Mouse (Mus musculus) embryonic facial prominence, embryonic 15.5 days (tissue): ENCODE results near the gene C530008M17Rik. TPM values are rescaled to one million over a fixed set of nuclear protein-coding genes. Genes with fewer than 3 reads are reported as not detected.

ENCODE experiments used
- ATAC-seq: fragments of 200-750 bp; cut with Nextera tagmentation; 2 replicates; pipeline ENCODE4 v1.8.0; 2017; ENCODE audit warnings: low read depth, moderate TSS enrichment; ENCODE audit not compliant: insufficient number of reproducible peaks, low FRiP score, low TSS enrichment
- H3K27ac ChIP-seq: fragments of 300-500 bp; sonication (generic); replicated peaks from 2 replicates; pipeline ENCODE4 v1.5.1; 2015; ENCODE audit warnings: mild to moderate bottlenecking, inconsistent platforms
- H3K27me3 ChIP-seq: fragments of 300-500 bp; sonication (generic); 2 replicates; pipeline ENCODE4 v1.6.1; 2015; ENCODE audit warnings: inconsistent platforms
- H3K36me3 ChIP-seq: fragments of 300-500 bp; sonication (generic); 2 replicates; pipeline ENCODE4 v1.6.1; 2015; ENCODE audit warnings: mild to moderate bottlenecking, inconsistent platforms
- H3K4me1 ChIP-seq: fragments of 300-500 bp; sonication (generic); 2 replicates; pipeline ENCODE4 v1.6.1; 2015; ENCODE audit warnings: inconsistent platforms
- H3K4me2 ChIP-seq: fragments of 300-500 bp; sonication (generic); replicated peaks from 2 replicates; pipeline ENCODE4 v1.6.1; 2015; ENCODE audit warnings: mild to moderate bottlenecking, inconsistent platforms
- H3K4me3 ChIP-seq: fragments of 300-500 bp; sonication (generic); replicated peaks from 2 replicates; pipeline ENCODE4 v1.5.1; 2015; ENCODE audit warnings: mild to moderate bottlenecking, inconsistent platforms
- H3K9ac ChIP-seq: fragments of 300-500 bp; sonication (generic); 2 replicates; pipeline ENCODE4 v1.6.1; 2015; ENCODE audit warnings: inconsistent platforms
- H3K9me3 ChIP-seq: fragments of 300-500 bp; sonication (generic); replicated peaks from 2 replicates; pipeline ENCODE4 v1.6.1; 2016; ENCODE audit warnings: inconsistent platforms
- WGBS: fragments of 180-500 bp; shearing (Covaris S2); methylation state at CpG from one replicate; pipeline ENCODE4 v1.1.7; 2015; 5-methylcytosine and 5-hydroxymethylcytosine counted together
- polyA plus RNA-seq: library from polyadenylated mRNA; unstranded; fragments of >200 nt; fragmentation: Nextera tagmentation; extraction: Ambion mirVana; gene quantifications from 2 replicates; pipeline ENCODE4 v1.2.1, GENCODE M21; 2015

Gene C530008M17Rik
- polyA plus RNA-seq, 1 experiment from 2014 or later, result 17.0 TPM

DNA sequence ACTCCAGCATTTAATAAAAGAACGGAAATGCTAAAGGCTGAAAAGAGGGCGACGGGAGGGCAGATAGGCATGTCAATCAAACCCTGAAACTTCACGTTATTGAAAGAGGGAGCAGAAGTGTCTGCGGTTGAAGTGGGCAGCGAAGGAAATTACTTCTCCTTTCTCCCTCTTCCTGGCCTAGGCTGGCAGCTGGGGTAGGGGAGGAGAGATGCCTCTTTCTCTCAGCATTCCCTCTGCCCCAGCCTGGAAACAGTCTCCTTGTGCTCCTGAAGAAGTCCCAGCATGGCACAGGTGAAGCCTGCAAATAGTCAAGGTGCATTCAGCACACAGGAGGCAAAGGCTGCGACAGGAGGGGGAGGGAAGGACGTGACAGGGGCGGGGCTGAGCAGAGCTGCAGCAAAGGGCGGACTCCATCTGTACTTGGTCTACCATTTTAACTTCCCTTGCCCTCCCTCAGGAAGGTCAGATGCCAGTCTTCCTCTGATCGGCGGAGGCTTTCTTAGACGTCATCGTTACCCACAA lies 122.8 kb downstream of the C530008M17Rik start:
- Histone ChIP-seq H3K4me3 (no peak overlapping the region), H3K9ac (no peak overlapping the region), H3K9me3 (no peaks in the 10 kb centered on the region), H3K27ac (no peak overlapping the region), H3K27me3 (no peaks in the 10 kb centered on the region), H3K36me3 (no peaks in the 10 kb centered on the region), H3K4me2 (no peak overlapping the region), H3K4me1 (0 out of 2 replicates have a peak, but pooled peaks cover 9% of the 10 kb centered on the region)
- WGBS, result 44% methylated on average over 14 of the region's 14 CpGs
- no peak for ATAC-seq

DNA sequence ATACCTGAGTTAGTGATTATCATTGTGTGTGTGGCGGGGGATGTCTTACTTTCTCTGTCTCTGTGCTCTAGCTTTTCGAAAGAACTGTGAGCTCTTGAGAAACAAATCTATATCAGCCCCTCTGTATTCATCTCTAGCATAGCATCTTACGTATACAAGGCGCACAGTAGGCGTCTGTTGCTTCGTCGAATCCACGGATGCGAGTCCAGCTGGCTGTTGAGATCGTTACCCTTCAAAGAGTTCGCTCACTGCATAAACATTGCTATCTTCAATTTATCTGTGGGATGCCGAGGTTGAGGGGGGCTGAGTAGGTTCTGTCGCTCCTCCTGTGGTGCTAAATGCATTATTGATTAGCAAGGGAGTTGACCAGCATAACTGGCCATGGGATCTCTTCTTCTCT lies 125.6 kb downstream of the C530008M17Rik start:
- no peaks in the 10 kb centered on the region for H3K27me3 ChIP-seq
- H3K27ac ChIP-seq, result no peak overlapping the region
- H3K4me1 ChIP-seq, result 0 out of 2 replicates have a peak, but pooled peaks cover 9% of the 10 kb centered on the region
- H3K4me2 ChIP-seq, result no peak overlapping the region
- ATAC-seq, result no peak
- no peak overlapping the region for H3K4me3 ChIP-seq
- 83% methylated on average over 13 of the region's 13 CpGs for whole genome bisulfite sequencing
- H3K9ac ChIP-seq, result no peak overlapping the region
- H3K36me3 ChIP-seq, result no peaks in the 10 kb centered on the region
- H3K9me3 ChIP-seq, result no peaks in the 10 kb centered on the region

DNA sequence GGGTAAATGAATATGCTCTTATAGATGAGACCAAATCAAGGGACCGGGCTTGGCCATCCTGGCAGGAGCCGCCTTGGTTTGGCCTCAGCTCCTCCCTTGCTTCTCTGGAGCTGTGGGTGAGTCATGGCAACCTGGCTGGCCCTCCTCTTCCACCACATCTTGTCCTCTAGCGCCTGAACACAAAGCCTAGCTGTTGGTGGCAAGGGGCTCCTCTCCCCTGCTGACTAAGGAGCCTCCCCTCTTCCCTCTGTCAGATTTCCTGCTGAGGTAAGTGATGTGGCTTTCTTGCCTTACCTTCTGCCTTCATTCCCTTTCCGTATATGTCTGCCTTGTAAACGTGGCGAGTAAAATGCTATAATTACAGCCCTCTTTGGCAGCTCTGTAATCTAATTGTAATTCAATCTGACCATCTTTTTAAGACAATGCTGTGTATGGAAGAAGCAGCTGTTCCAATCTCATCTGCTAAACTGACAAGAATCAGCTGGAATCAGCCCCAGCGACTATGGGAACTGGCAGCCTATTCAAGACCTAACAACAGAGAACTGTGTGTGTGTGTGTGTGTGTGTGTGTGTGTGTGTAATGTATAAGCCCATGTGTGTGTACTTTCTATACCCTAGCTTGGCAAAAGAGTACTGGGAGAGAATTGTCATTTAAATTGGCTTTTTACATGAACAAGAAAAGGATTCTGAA lies 126.2 kb downstream of the C530008M17Rik start:
- no peak overlapping the region for H3K4me2 ChIP-seq
- no peaks in the 10 kb centered on the region for H3K9me3 ChIP-seq
- WGBS, result 40% methylated on average over 7 of the region's 7 CpGs
- ATAC-seq, result peak; percentile 65
- no peak overlapping the region for H3K27ac ChIP-seq
- no peak overlapping the region for H3K9ac ChIP-seq
- H3K4me1 ChIP-seq, result 0 out of 2 replicates have a peak, but pooled peaks cover 9% of the 10 kb centered on the region
- no peaks in the 10 kb centered on the region for H3K27me3 ChIP-seq
- no peaks in the 10 kb centered on the region for H3K36me3 ChIP-seq
- no peak overlapping the region for H3K4me3 ChIP-seq

DNA sequence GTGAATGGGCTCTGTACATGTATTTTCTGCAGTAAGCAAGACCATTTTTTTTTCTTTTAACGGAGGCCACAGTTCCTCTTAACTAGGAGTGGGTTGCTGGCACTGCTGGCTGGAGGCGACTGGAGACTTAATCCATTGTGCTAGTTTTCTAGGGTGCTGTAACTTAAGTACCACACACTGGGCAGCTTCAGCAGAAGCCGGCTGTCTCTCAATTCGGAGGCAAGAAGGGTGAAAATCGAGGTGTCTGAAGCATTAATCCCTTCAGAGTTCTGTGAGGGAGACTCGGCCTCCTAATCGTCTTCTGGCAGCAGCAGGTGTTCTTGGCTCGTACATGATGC lies 126.8 kb downstream of the C530008M17Rik start:
- ATAC-seq, result no peak
- 64% methylated on average over 8 of the region's 8 CpGs for WGBS
- H3K36me3 ChIP-seq, result no peaks in the 10 kb centered on the region
- H3K4me2 ChIP-seq, result no peak overlapping the region
- no peaks in the 10 kb centered on the region for H3K9me3 ChIP-seq
- no peaks in the 10 kb centered on the region for H3K27me3 ChIP-seq
- no peak overlapping the region for H3K4me3 ChIP-seq
- H3K27ac ChIP-seq, result no peak overlapping the region
- H3K4me1 ChIP-seq, result 0 out of 2 replicates have a peak, but pooled peaks cover 9% of the 10 kb centered on the region
- H3K9ac ChIP-seq, result no peak overlapping the region

DNA sequence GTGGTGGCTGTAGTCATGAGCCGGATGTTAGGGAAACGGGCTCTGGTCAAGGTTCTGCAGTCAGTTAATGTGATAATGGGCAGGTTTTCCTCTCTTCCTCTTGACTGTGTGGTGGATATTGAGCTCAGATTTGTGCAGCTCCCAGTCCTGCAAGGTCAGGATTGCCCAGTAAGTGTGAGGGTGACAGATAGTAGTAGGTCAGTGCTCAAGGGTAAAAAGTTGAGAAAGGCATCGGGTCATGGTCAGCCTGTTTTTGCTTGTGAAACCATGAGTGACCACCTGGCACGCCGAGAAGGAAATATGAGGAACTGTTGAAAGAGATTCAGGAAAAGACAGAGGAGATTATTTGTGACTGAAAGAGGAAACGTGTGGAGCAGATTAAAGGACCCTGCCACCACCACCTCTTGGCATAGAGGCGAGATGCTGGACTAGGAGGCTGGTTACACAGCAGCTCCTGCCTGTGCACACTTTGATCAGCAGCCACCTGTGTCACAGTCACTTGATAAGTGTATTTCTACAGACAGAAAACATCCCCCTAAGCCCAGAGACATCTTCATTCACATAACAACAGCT lies 127.9 kb downstream of the C530008M17Rik start:
- Histone ChIP-seq H3K27me3 (no peaks in the 10 kb centered on the region), H3K27ac (no peak overlapping the region), H3K9ac (no peak overlapping the region), H3K4me2 (no peak overlapping the region), H3K4me3 (no peak overlapping the region), H3K4me1 (0 out of 2 replicates have a peak, but pooled peaks cover 7% of the 10 kb centered on the region), H3K9me3 (no peaks in the 10 kb centered on the region), H3K36me3 (no peaks in the 10 kb centered on the region)
- ATAC-seq, result no peak
- WGBS, result 71% methylated on average over 7 of the region's 7 CpGs

DNA sequence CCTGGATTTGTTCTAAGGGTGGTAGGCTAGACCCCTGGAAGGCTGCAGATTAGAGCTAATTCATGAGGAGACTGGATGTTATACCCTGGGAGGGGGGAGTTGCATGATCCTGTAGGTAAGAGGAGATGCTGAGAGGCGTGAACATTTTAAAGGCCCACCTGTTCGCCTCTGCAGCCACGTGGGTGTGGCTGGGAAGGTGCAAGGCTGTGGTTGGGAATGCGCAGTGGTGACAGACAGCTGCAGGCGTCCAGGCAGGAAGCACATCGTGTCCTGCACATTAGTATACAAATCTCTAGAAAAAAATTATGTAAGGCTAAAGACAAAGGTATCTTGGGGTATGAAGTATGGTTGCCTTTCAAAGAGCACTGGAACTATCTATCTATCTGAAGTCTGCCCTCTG lies 128.7 kb downstream of the C530008M17Rik start:
- 0 out of 2 replicates have a peak, but pooled peaks cover 5% of the 10 kb centered on the region for H3K4me1 ChIP-seq
- no peaks in the 10 kb centered on the region for H3K27me3 ChIP-seq
- H3K9me3 ChIP-seq, result no peaks in the 10 kb centered on the region
- 79% methylated on average over 6 of the region's 6 CpGs for WGBS
- no peak overlapping the region for H3K27ac ChIP-seq
- ATAC-seq, result no peak
- H3K4me2 ChIP-seq, result no peak overlapping the region
- no peak overlapping the region for H3K9ac ChIP-seq
- no peak overlapping the region for H3K4me3 ChIP-seq
- H3K36me3 ChIP-seq, result no peaks in the 10 kb centered on the region

DNA sequence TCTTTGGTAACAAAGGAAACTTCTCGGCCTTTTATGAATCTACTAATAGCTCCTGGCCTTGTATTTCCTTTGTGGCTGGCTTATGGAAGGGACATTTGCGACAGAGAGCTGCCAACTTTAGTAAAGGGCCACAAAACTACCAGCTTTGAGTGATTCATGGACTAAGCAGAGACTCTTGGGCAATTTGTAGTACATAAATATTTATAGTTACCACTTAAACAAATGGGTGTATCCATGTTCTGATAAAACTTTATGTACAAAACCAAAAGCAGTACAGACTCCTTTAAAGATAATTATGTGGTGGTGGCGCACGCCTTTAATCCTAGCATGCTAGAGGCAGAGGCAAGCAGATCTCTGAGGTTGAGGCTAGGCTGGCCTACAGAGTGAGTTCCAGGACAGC lies 133.6 kb downstream of the C530008M17Rik start:
- no peak overlapping the region for H3K9ac ChIP-seq
- no peaks in the 10 kb centered on the region for H3K9me3 ChIP-seq
- no peak overlapping the region for H3K4me3 ChIP-seq
- ATAC-seq, result no peak
- H3K27ac ChIP-seq, result no peak overlapping the region
- no peaks in the 10 kb centered on the region for H3K4me1 ChIP-seq
- 93% methylated on average over 4 of the region's 4 CpGs for WGBS
- no peaks in the 10 kb centered on the region for H3K27me3 ChIP-seq
- H3K4me2 ChIP-seq, result no peak overlapping the region
- H3K36me3 ChIP-seq, result no peaks in the 10 kb centered on the region; the same call in 1 of the 2 replicates

DNA sequence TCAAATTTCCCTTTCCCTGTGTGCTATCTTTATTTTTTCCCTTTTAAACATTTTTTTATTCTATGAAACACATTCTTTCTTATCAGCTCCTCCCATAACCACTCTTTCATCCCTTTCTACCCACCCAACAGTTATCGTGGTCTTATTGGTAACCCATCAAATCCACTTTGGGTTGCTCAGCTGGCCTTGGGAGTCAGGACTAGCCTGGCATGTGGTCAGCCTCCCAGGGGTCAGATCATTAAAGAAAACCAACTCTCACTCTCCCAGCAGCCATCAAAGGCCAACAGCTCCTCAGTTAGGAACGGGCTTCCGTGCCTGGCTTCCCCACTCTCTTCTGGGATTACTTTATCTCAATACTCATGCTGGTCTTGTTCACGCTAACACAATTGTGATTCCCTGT lies 135.0 kb downstream of the C530008M17Rik start:
- Histone ChIP-seq H3K27ac (no peak overlapping the region), H3K36me3 (no peaks in the 10 kb centered on the region; the same call in 1 of the 2 replicates), H3K4me2 (no peak overlapping the region), H3K4me1 (no peaks in the 10 kb centered on the region), H3K4me3 (no peak overlapping the region), H3K9ac (no peak overlapping the region), H3K27me3 (no peaks in the 10 kb centered on the region), H3K9me3 (no peaks in the 10 kb centered on the region)
- ATAC-seq, result no peak
- WGBS, result 87% methylated on average over 4 of the region's 4 CpGs

DNA sequence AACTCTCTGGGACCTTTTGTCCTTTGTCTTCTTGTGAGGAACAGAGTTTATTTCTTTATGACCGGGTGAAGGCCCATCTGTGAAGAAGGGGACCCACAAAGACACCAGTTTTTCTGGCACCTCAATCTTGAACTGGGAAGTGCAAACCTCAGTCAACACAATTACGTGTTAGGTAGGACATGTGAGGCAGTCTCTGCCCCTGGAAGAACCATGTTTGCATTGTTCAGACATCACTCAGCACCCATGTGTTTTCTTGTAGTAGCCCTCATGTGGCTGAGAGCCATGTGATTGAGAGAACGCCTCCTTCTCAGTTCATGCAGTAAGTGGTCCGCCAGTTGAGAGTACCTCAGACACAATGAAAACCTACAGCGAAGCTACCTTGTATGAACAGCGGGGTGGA lies 136.4 kb downstream of the C530008M17Rik start:
- WGBS, result 95% methylated on average over 6 of the region's 6 CpGs
- Histone ChIP-seq H3K27ac (no peak overlapping the region), H3K9me3 (no peaks in the 10 kb centered on the region), H3K4me1 (no peaks in the 10 kb centered on the region), H3K4me2 (no peak overlapping the region), H3K36me3 (no peaks in the 10 kb centered on the region; the same call in 1 of the 2 replicates), H3K4me3 (no peak overlapping the region), H3K27me3 (no peaks in the 10 kb centered on the region), H3K9ac (no peak overlapping the region)
- no peak for ATAC-seq

DNA sequence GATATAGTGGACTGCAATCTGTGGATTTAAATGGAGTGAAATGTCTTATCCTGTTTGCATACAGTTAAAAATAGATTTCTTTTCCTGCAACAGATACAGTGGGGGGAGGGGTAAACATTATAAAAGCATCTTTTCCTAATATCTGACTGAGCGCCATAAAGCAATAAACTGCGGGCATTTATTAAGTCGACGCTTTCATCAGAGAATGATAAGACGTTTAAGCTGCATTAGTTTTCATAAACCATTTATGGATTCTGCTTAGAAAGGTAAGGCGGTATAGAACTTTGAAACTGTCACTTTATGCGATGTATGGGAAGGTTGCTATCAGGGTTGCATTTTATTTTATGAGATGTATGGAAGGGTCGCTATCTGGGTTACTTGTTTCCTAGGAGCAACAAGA lies 141.7 kb downstream of the C530008M17Rik start:
- Histone ChIP-seq H3K4me2 (no peak overlapping the region), H3K9ac (no peak overlapping the region), H3K36me3 (no peaks in the 10 kb centered on the region), H3K9me3 (no peaks in the 10 kb centered on the region), H3K4me3 (no peak overlapping the region), H3K27me3 (no peaks in the 10 kb centered on the region), H3K27ac (no peak overlapping the region), H3K4me1 (0 out of 2 replicates have a peak, but pooled peaks cover 9% of the 10 kb centered on the region)
- WGBS, result 94% methylated on average over 8 of the region's 8 CpGs
- ATAC-seq, result no peak

DNA sequence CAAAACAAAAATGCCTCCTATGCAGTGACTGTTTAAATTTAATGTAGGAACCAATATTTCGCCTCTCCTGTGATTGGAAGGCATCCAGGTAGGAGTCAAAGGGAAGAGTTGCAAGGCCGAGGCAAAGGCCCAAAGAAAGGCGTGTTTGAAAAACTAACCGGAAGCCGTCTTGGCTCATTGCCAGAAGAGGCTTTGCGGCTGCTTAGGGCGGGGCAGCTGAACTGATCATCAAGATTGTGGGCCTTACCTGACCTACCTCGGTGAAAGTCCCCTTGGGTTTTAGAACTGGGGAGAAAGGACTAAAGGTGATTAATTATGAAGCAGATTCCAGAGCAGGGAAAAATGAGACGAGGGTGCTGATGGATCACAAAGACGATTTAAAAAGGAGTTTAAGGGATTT lies 143.2 kb downstream of the C530008M17Rik start:
- no peaks in the 10 kb centered on the region for H3K27me3 ChIP-seq
- no peak overlapping the region for H3K9ac ChIP-seq
- no peaks in the 10 kb centered on the region for H3K36me3 ChIP-seq
- H3K4me1 ChIP-seq, result 0 out of 2 replicates have a peak, but pooled peaks cover 9% of the 10 kb centered on the region
- no peak overlapping the region for H3K27ac ChIP-seq
- 52% methylated on average over 10 of the region's 10 CpGs for WGBS
- no peak overlapping the region for H3K4me2 ChIP-seq
- no peak overlapping the region for H3K4me3 ChIP-seq
- H3K9me3 ChIP-seq, result no peaks in the 10 kb centered on the region
- ATAC-seq, result no peak
